Mouse (Mus musculus): ENCODE data around the gene Nup210. TPM values are rescaled to one million over a fixed set of nuclear protein-coding genes. Genes with fewer than 3 reads are reported as not detected.

Gene Nup210
- total and polyA plus RNA-seq, 2 experiments from 2014 or later, result 17.2 to 67.8 TPM

- Histone ChIP-seq H3K27me3 (ENCODE audit: insufficient read depth, low read length) (no peaks in the 10 kb centered on the region), H3K4me3 (ENCODE audit: low read depth, low read length) (no peak overlapping the region), H3K9me3 (ENCODE audit: low read length) (no peaks in the 10 kb centered on the region), H3K4me1 (ENCODE audit: insufficient read depth, low read length) (no peaks in the 10 kb centered on the region), H3K36me3 (ENCODE audit: insufficient read depth, low read length) (peaks cover 41% of the 10 kb centered on the region), H3K4me2 (ENCODE audit: low read depth, low read length, poor library complexity, severe bottlenecking) (no peak overlapping the region), H3K27ac (ENCODE audit: low read depth, low read length) (0 out of 2 replicates have a peak overlapping the region, but pooled peaks have one; percentile 4), H3K9ac (replicated peaks; ENCODE audit: low read length, poor library complexity, severe bottlenecking) (no peak overlapping the region)
- WGBS, result 69% methylated on average over 5 of the region's 5 CpGs
- DNase-seq (ENCODE audit: low spot score) (peak; percentile 10), ATAC-seq (ENCODE audit: low FRiP score) (no peak)
- TF ChIP-seq CTCF (IDR thresholded peaks at IDR 0.05), result no peak
Observed at GRCm38 (mm10) chr6:91047434-91047833, 69.2 kb downstream of the Nup210 start.

DNA sequence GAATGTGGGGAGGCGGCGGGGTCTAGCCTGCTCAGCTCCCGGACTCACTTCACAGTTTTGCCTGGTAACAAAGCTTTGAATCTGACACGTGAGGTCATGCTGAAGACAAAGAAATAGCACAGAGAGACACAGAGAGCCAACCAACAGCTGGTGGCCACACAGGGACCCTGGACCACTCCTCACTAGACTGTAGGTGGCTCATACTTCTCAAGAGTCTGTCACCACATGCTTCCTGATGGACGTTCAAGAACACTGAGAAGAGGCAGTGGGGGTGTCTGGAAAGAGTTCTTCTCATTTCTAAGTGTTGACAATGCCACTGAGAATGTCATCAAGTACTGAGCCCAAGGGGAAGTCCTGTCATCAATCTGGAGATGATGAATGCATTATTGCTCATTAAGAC is 70.4 kb downstream of the Nup210 start:
- DNase-seq (ENCODE audit: low spot score) (peak; percentile 18), ATAC-seq (ENCODE audit: low FRiP score) (no peak)
- Histone ChIP-seq H3K4me3 (ENCODE audit: low read depth, low read length) (no peak overlapping the region), H3K9me3 (ENCODE audit: low read length) (no peaks in the 10 kb centered on the region), H3K27ac (ENCODE audit: low read depth, low read length) (no peak overlapping the region), H3K4me1 (ENCODE audit: insufficient read depth, low read length) (no peaks in the 10 kb centered on the region), H3K9ac (replicated peaks; ENCODE audit: low read length, poor library complexity, severe bottlenecking) (no peak overlapping the region), H3K4me2 (ENCODE audit: low read depth, low read length, poor library complexity, severe bottlenecking) (no peak overlapping the region), H3K36me3 (ENCODE audit: insufficient read depth, low read length) (peaks cover 41% of the 10 kb centered on the region), H3K27me3 (ENCODE audit: insufficient read depth, low read length) (no peaks in the 10 kb centered on the region)
- WGBS, result 78% methylated on average over 5 of the region's 5 CpGs
- no peak for TF ChIP-seq CTCF (IDR thresholded peaks at IDR 0.05)

DNA sequence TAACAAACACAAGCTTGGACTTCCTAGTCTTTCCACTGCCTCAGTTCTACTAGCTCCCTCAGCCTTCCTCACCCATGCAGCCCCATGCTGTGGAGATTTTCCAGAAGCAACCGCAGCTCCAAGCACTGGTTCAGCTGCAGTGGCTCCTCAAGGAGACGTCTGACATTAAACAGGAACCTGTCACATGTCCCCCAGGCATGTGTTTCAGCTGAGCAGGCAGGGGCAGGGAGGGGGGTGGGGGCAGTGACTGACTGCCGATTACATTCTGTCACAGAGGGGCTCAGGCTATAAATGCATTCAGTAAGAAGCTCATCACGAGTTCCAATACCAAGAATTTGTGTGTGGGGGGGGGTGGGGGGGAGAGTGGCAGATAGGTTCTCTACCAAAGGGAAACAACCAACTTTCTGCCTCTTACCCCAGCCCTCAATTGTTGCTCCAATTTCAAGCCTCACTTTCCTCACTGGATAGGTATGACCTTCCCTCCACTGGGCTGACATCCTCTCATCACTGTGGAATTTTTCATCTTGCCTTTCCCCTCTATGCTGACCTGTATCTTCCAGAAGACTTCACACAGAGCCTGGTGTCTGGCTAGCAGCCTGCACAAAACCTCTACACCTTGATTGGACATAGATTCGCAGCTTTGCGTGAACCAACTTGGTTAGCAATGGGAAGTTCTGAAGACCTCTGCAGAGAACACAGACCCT is 71.8 kb downstream of the Nup210 start:
- no peak for ATAC-seq (ENCODE audit: low FRiP score)
- H3K9me3 ChIP-seq (ENCODE audit: low read length), result no peaks in the 10 kb centered on the region
- no peak overlapping the region for H3K4me2 ChIP-seq (ENCODE audit: low read depth, low read length, poor library complexity, severe bottlenecking)
- 58% methylated on average over 6 of the region's 6 CpGs for WGBS
- H3K36me3 ChIP-seq (ENCODE audit: insufficient read depth, low read length), result peaks cover 44% of the 10 kb centered on the region
- DNase-seq (ENCODE audit: low spot score), result no peak
- H3K27me3 ChIP-seq (ENCODE audit: insufficient read depth, low read length), result no peaks in the 10 kb centered on the region
- no peak overlapping the region for H3K27ac ChIP-seq (ENCODE audit: low read depth, low read length)
- H3K9ac ChIP-seq (replicated peaks; ENCODE audit: low read length, poor library complexity, severe bottlenecking), result no peak overlapping the region
- no peak overlapping the region for H3K4me3 ChIP-seq (ENCODE audit: low read depth, low read length)
- no peaks in the 10 kb centered on the region for H3K4me1 ChIP-seq (ENCODE audit: insufficient read depth, low read length)
- TF ChIP-seq CTCF (IDR thresholded peaks at IDR 0.05), result no peak

GRCm38 (mm10) chr6:91041287-91041686 is 75.3 kb downstream of the Nup210 start:
- Histone ChIP-seq H3K27me3 (ENCODE audit: insufficient read depth, low read length) (no peaks in the 10 kb centered on the region), H3K27ac (ENCODE audit: low read depth, low read length) (no peak overlapping the region), H3K4me1 (ENCODE audit: insufficient read depth, low read length) (no peaks in the 10 kb centered on the region), H3K36me3 (ENCODE audit: insufficient read depth, low read length) (peaks cover 56% of the 10 kb centered on the region), H3K4me3 (ENCODE audit: low read depth, low read length) (no peak overlapping the region), H3K9ac (replicated peaks; ENCODE audit: low read length, poor library complexity, severe bottlenecking) (no peak overlapping the region), H3K9me3 (ENCODE audit: low read length) (no peaks in the 10 kb centered on the region), H3K4me2 (ENCODE audit: low read depth, low read length, poor library complexity, severe bottlenecking) (no peak overlapping the region)
- no peak for TF ChIP-seq CTCF (IDR thresholded peaks at IDR 0.05)
- DNase-seq (ENCODE audit: low spot score) (no peak), ATAC-seq (ENCODE audit: low FRiP score) (no peak)
- WGBS, result 44% methylated on average over 5 of the region's 5 CpGs

GRCm38 (mm10) chr6:91028256-91028655 is 88.4 kb downstream of the Nup210 start:
- H3K27ac ChIP-seq (ENCODE audit: low read depth, low read length), result no peak overlapping the region
- no peak for TF ChIP-seq CTCF (IDR thresholded peaks at IDR 0.05)
- no peak overlapping the region for H3K4me2 ChIP-seq (ENCODE audit: low read depth, low read length, poor library complexity, severe bottlenecking)
- ATAC-seq (ENCODE audit: low FRiP score) (no peak), DNase-seq (ENCODE audit: low spot score) (no peak)
- no peaks in the 10 kb centered on the region for H3K27me3 ChIP-seq (ENCODE audit: insufficient read depth, low read length)
- H3K9me3 ChIP-seq (ENCODE audit: low read length), result no peaks in the 10 kb centered on the region
- H3K4me1 ChIP-seq (ENCODE audit: insufficient read depth, low read length), result no peaks in the 10 kb centered on the region
- no peak overlapping the region for H3K9ac ChIP-seq (replicated peaks; ENCODE audit: low read length, poor library complexity, severe bottlenecking)
- H3K36me3 ChIP-seq (ENCODE audit: insufficient read depth, low read length), result peaks cover 36% of the 10 kb centered on the region
- WGBS, result 89% methylated on average over 5 of the region's 5 CpGs
- no peak overlapping the region for H3K4me3 ChIP-seq (ENCODE audit: low read depth, low read length)

- DNase-seq (ENCODE audit: low spot score) (peak; percentile 46), ATAC-seq (ENCODE audit: low FRiP score) (no peak)
- H3K4me3 ChIP-seq (ENCODE audit: low read depth, low read length), result no peak overlapping the region
- peaks cover 32% of the 10 kb centered on the region for H3K36me3 ChIP-seq (ENCODE audit: insufficient read depth, low read length)
- H3K4me1 ChIP-seq (ENCODE audit: insufficient read depth, low read length), result no peaks in the 10 kb centered on the region
- H3K9me3 ChIP-seq (ENCODE audit: low read length), result no peaks in the 10 kb centered on the region
- H3K27me3 ChIP-seq (ENCODE audit: insufficient read depth, low read length), result no peaks in the 10 kb centered on the region
- TF ChIP-seq CTCF (IDR thresholded peaks at IDR 0.05), result no peak
- H3K9ac ChIP-seq (replicated peaks; ENCODE audit: low read length, poor library complexity, severe bottlenecking), result no peak overlapping the region
- no peak overlapping the region for H3K27ac ChIP-seq (ENCODE audit: low read depth, low read length)
- WGBS, result 73% methylated on average over 7 of the region's 7 CpGs
- no peak overlapping the region for H3K4me2 ChIP-seq (ENCODE audit: low read depth, low read length, poor library complexity, severe bottlenecking)
Observed at GRCm38 (mm10) chr6:91020810-91021209, 95.8 kb downstream of the Nup210 start.
